Mouse (Mus musculus) heart, embryonic 13.5 days (tissue): ENCODE data around the gene Tjp3. TPM values are rescaled to one million over a fixed set of nuclear protein-coding genes. Genes with fewer than 3 reads are reported as not detected.

Source experiments
- ATAC-seq: fragments of 200-750 bp; cut with Nextera tagmentation; 2 replicates; pipeline ENCODE4 v1.8.0; 2017; ENCODE audit warnings: moderate TSS enrichment; ENCODE audit not compliant: insufficient number of reproducible peaks, low FRiP score, low TSS enrichment; ENCODE audit errors: extremely low read depth
- H3K27ac ChIP-seq: fragments of 300-500 bp; sonication (generic); replicated peaks from 2 replicates; pipeline ENCODE4 v1.5.1; 2015; ENCODE audit warnings: moderate library complexity, mild to moderate bottlenecking, inconsistent platforms
- H3K27me3 ChIP-seq: fragments of 300-500 bp; sonication (generic); replicated peaks from 2 replicates; pipeline ENCODE4 v1.6.1; 2015; ENCODE audit warnings: mild to moderate bottlenecking, inconsistent platforms
- H3K36me3 ChIP-seq: fragments of 300-500 bp; sonication (generic); 2 replicates; pipeline ENCODE4 v1.6.1; 2015; ENCODE audit warnings: mild to moderate bottlenecking, inconsistent platforms
- H3K4me1 ChIP-seq: fragments of 300-500 bp; sonication (generic); 2 replicates; pipeline ENCODE4 v1.6.1; 2015; ENCODE audit warnings: inconsistent platforms
- H3K4me2 ChIP-seq: fragments of 300-500 bp; sonication (generic); 2 replicates; pipeline ENCODE4 v1.6.1; 2015; ENCODE audit warnings: inconsistent platforms, mild to moderate bottlenecking, moderate library complexity
- H3K4me3 ChIP-seq: fragments of 300-500 bp; sonication (generic); 2 replicates; pipeline ENCODE4 v1.5.1; 2015; ENCODE audit warnings: moderate library complexity, mild to moderate bottlenecking, inconsistent platforms
- H3K9ac ChIP-seq: fragments of 300-500 bp; sonication (generic); 2 replicates; pipeline ENCODE4 v1.6.1; 2015; ENCODE audit warnings: inconsistent platforms, mild to moderate bottlenecking, moderate library complexity
- H3K9me3 ChIP-seq: fragments of 300-500 bp; sonication (generic); 2 replicates; pipeline ENCODE4 v1.6.1; 2016; ENCODE audit warnings: inconsistent platforms
- WGBS: fragments of 180-500 bp; shearing (Covaris S2); methylation state at CpG from one replicate; pipeline ENCODE4 v1.1.7; 2015; ENCODE audit warnings: mixed read lengths; 5-methylcytosine and 5-hydroxymethylcytosine counted together
- polyA plus RNA-seq: library from polyadenylated mRNA; unstranded; fragments of >200 nt; fragmentation: Nextera tagmentation; extraction: Ambion mirVana; gene quantifications from 2 replicates; pipeline ENCODE4 v1.2.1, GENCODE M21; 2015

Gene Tjp3
- polyA plus RNA-seq, 1 experiment from 2014 or later: 2.2 TPM

DNA sequence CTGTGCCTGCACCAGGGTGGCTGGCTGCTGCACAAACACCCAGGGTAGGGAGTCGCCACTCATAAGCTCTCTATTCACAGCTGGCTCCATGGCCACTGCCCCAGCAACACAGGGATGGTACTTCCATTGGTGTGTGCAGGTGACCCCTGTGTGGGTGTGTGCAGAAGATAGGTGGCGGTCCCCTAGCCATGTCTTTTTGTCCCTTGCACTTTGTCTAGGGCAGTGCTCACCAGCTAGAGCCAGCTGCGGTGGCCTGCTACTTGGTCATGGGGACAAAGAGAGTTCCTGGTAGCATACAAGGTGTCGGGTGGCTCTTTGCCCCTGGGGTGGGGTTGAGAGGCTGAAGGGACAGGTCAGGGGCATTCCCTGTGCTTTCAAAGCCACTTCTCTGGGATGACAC is 47.2 kb downstream of the Tjp3 start:
- Histone ChIP-seq H3K9me3 (no peaks in the 10 kb centered on the region), H3K9ac (0 out of 2 replicates have a peak overlapping the region, but pooled peaks have one; percentile 50), H3K27me3 (peaks cover 64% of the 10 kb centered on the region), H3K27ac (no peak overlapping the region), H3K36me3 (0 out of 2 replicates have a peak, but pooled peaks cover 3% of the 10 kb centered on the region), H3K4me1 (peaks cover 15% of the 10 kb centered on the region), H3K4me3 (no peak overlapping the region), H3K4me2 (no peak overlapping the region)
- ATAC-seq: no peak
- WGBS: 68% methylated on average over 4 of the region's 4 CpGs

DNA sequence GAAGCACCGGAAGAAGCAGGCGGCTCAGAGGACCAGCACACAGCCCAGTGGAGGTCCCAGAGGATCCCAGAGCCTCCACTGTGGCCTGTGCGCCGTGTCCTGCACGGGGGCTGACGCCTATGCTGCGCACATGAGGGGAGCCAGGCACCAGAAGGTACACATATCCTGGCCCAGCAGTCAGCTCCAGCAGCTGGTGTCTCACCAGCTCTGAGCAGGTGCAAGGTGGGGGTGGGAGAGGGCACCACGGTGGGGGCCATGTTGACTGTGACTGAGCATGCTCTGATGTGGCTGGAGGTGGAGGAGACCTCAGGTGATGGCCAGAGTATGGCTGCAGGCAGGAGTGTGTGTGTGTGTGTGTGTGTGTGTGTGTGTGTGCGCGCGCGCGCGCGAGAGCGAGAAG is 49.4 kb downstream of the Tjp3 start:
- Histone ChIP-seq H3K4me3 (no peak overlapping the region), H3K27ac (no peak overlapping the region), H3K36me3 (no peaks in the 10 kb centered on the region), H3K4me1 (peaks cover 15% of the 10 kb centered on the region), H3K9me3 (no peaks in the 10 kb centered on the region), H3K9ac (no peak overlapping the region; the same call in 1 of the 2 replicates), H3K27me3 (peaks cover 82% of the 10 kb centered on the region), H3K4me2 (no peak overlapping the region)
- WGBS: 87% methylated on average over 16 of the region's 16 CpGs
- no peak for ATAC-seq

DNA sequence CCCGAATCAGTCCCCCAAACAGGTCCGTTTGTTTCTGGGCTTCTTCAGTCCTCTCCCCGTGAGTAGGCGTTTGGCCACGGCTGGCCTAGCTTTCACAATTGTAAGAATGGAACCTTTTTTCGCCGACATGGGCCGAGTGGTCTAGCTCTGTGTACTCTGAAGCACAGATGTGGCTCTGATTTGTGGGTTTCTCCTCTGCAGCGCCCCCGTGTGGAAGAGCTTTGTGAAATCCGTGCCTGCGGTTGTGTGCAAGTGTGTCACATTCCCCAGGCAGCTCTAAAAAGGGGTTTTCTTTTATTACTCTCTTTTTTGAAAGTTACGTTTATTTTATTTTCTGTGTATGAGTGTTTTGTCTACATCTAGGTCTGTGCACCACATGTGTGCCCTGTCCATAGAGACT is 50.5 kb downstream of the Tjp3 start:
- H3K4me1 ChIP-seq: peaks cover 15% of the 10 kb centered on the region
- H3K27me3 ChIP-seq: peaks cover 85% of the 10 kb centered on the region
- H3K4me2 ChIP-seq: no peak overlapping the region
- H3K27ac ChIP-seq: no peak overlapping the region
- no peak for ATAC-seq
- no peak overlapping the region for H3K4me3 ChIP-seq
- H3K36me3 ChIP-seq: no peaks in the 10 kb centered on the region
- no peaks in the 10 kb centered on the region for H3K9me3 ChIP-seq
- 28% methylated on average over 13 of the region's 13 CpGs for WGBS
- no peak overlapping the region for H3K9ac ChIP-seq

DNA sequence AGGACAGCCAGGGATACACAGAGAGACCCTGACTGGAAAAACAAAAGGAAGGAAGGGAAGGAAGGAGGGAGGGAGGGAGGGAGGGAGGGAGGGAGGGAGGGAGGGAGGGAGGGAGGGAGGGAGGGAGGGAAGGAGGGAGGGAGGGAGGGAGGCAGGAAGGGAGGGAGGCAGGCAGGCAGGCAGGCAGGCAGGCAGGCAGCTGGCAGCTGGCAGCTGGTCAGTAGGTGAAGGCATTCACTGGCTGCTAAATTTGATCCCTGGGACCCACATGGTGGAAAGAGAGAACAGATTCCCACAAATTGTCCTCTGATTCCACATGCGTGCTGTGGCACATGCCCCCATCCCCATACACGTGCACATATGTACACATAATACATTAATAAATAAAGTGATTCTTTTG is 52.8 kb downstream of the Tjp3 start:
- Histone ChIP-seq H3K27me3 (peaks cover 72% of the 10 kb centered on the region), H3K4me2 (no peak overlapping the region), H3K27ac (no peak overlapping the region), H3K4me3 (no peak overlapping the region), H3K36me3 (no peaks in the 10 kb centered on the region; the same call in 1 of the 2 replicates), H3K4me1 (peaks cover 15% of the 10 kb centered on the region), H3K9ac (no peak overlapping the region), H3K9me3 (no peaks in the 10 kb centered on the region)
- 71% methylated on average over 2 of the region's 2 CpGs for WGBS
- ATAC-seq: no peak

DNA sequence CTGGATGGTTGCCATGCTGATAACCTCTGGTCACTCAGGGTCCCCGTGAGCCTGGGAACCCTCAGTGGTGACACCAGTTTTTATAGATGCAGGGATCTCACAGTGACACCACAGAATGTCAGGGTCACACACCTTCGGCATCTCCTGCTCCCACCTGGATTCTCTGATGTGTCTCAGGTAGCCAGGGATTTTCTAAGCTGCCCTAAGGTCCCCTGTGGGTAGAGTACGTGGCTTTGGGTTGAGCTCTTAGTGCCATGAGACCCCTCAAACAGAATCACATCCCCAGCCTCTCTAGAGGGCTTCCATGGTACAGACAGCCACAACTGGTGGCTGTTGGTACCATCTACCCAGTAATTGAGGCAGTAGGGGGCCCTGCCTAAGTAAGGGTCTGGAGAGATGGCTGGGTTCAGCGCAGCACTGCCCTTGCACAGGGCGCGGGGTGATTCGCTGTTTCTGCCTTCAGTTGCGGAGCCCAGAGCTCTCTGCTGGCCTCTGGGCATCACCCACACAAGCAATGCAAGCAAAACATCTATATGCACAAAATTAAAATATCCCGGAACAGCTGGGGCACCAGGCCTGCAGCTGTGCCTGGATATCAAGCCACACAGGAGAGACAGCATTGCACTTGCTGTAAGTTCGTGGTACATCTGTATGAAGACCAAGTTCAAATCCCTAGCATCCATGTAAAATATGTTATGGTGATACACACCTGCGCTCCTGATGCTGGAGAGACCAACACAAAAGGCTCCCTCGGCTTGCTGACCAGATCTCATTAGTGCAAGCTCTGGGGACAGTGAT is 54.7 kb downstream of the Tjp3 start:
- ATAC-seq: no peak
- Histone ChIP-seq H3K36me3 (no peaks in the 10 kb centered on the region; the same call in 1 of the 2 replicates), H3K4me2 (no peak overlapping the region), H3K4me1 (peaks cover 23% of the 10 kb centered on the region), H3K9ac (no peak overlapping the region), H3K27me3 (peaks cover 59% of the 10 kb centered on the region), H3K27ac (no peak overlapping the region), H3K4me3 (no peak overlapping the region), H3K9me3 (no peaks in the 10 kb centered on the region)
- 82% methylated on average over 12 of the region's 12 CpGs for WGBS

DNA sequence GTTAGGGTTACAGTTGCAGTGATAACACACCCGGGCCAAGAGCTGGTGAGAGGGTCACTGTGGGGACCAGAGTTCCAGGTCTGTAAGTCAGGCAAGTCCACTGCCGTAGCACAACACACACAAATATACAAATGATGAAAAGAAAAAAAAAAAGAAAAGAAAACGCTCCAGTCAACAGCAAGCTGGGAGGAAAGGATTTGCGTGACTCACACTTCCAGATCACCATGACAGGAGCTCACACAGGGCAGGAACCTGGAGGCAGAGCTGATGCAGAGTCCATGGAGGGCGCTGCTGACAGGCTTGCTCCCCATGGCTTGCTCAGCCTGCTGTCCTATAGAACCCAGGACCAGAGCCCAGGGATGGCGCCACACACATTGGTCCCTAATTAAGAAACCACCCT is 57.2 kb downstream of the Tjp3 start:
- Histone ChIP-seq H3K4me3 (no peak overlapping the region), H3K4me2 (no peak overlapping the region), H3K27me3 (peaks cover 59% of the 10 kb centered on the region)

DNA sequence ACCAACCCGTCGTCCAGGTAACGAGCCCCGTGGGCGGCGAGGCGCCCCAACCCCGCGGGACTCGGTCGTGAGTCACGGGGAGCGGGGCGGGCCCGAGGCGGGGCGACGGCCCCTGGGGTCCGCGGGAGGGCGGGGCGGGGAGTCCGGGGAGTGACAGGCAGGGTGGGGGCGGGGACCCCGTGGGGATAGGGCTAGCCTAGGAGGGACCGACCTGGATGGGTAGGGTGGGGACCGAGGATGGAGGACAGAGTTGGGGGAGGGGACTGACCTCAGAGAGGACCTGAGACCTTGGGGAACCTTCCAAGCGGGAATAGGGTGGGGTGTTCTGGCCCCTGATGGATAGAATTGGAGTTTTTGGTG is 58.2 kb downstream of the Tjp3 start:
- Histone ChIP-seq H3K4me3 (peak overlapping the region; percentile 78), H3K36me3 (no peaks in the 10 kb centered on the region; the same call in 1 of the 2 replicates), H3K4me2 (peak overlapping the region; percentile 76), H3K27ac (0 out of 2 replicates have a peak overlapping the region, but pooled peaks have one; percentile 20), H3K9ac (peak overlapping the region; percentile 90), H3K9me3 (no peaks in the 10 kb centered on the region), H3K27me3 (peaks cover 61% of the 10 kb centered on the region), H3K4me1 (peaks cover 30% of the 10 kb centered on the region)
- WGBS: 1% methylated on average over 24 of the region's 28 CpGs
- ATAC-seq: peak; percentile 49

More for the DNA sequence above, 57.2 kb downstream of the Tjp3 start:
- Histone ChIP-seq H3K4me1 (peaks cover 30% of the 10 kb centered on the region), H3K36me3 (no peaks in the 10 kb centered on the region; the same call in 1 of the 2 replicates), H3K27ac (no peak overlapping the region), H3K9ac (no peak overlapping the region), H3K9me3 (no peaks in the 10 kb centered on the region)
- 74% methylated on average over 6 of the region's 6 CpGs for WGBS
- no peak for ATAC-seq

DNA sequence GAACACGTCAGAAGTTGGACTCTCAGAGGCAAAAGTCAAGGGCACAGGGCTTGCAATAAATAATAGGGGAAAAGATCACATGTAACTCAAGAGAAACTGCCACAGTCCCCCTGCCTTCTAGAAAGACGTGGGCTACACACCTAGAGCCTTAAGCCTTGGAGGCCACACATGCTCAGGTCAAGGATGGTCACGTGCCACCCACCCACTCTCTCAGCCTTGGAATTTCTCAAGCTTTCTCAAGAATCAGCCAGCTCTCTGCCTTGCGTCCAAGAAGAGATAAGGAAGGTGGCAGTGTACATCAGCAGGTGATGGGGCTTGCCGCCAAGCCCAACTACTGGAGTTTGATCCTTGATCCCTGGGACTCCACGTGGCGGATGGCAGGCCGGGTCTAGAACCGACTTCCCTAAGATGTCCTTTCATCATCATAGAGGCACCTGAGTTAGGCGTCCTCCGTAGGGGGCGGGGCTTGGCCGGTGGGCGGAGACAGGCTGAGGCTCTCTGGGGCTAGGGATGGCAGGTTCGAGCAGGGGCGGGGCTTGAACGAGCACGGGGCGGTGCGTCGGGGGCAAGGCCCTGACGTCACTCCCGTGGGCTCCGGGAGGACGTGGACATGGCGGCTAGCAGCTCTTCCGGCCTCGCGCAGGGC is 58.7 kb downstream of the Tjp3 start, which contains the start of gene Zfr2:
Gene Zfr2, plus strand, starts transcription at position 576 of the 646 bp plus-strand sequence.
- peak within 1 kb of the TSS; percentile 90 for H3K9ac ChIP-seq
- H3K27me3 ChIP-seq: peaks cover 61% of the 10 kb centered on the region
- no peaks in the 10 kb centered on the region; the same call in 1 of the 2 replicates for H3K36me3 ChIP-seq
- ATAC-seq: peak; percentile 69; the same call in 1 of the 2 replicates
- H3K9me3 ChIP-seq: no peaks in the 10 kb centered on the region
- H3K4me1 ChIP-seq: peaks cover 30% of the 10 kb centered on the region
- 0 out of 2 replicates have a peak within 1 kb of the TSS, but pooled peaks have one; percentile 20 for H3K27ac ChIP-seq
- peak within 1 kb of the TSS; percentile 78 for H3K4me3 ChIP-seq
- WGBS: 6% methylated on average over 29 of the region's 29 CpGs
- peak within 1 kb of the TSS; percentile 76 for H3K4me2 ChIP-seq

DNA sequence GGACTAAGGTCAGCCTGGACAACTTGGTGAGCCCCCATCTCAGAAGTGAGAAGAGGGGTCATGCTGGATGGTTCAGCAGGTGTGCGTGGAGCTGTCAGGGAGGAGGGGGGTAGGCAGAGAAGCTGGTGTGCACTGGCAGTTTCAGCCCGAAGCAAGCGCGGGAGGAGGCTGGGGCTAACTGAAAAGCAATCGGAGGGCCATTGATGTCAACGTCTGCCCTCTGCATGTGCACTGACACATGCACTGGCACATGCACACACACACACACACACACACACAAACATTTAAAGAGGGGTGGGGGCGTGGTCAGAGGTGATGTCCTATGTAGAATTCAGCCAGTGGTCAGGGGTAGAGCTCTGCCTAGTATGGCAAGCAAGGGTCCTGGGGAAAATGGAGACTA is 59.9 kb downstream of the Tjp3 start:
- 55% methylated on average over 7 of the region's 7 CpGs for WGBS
- no peak overlapping the region for H3K9ac ChIP-seq

DNA sequence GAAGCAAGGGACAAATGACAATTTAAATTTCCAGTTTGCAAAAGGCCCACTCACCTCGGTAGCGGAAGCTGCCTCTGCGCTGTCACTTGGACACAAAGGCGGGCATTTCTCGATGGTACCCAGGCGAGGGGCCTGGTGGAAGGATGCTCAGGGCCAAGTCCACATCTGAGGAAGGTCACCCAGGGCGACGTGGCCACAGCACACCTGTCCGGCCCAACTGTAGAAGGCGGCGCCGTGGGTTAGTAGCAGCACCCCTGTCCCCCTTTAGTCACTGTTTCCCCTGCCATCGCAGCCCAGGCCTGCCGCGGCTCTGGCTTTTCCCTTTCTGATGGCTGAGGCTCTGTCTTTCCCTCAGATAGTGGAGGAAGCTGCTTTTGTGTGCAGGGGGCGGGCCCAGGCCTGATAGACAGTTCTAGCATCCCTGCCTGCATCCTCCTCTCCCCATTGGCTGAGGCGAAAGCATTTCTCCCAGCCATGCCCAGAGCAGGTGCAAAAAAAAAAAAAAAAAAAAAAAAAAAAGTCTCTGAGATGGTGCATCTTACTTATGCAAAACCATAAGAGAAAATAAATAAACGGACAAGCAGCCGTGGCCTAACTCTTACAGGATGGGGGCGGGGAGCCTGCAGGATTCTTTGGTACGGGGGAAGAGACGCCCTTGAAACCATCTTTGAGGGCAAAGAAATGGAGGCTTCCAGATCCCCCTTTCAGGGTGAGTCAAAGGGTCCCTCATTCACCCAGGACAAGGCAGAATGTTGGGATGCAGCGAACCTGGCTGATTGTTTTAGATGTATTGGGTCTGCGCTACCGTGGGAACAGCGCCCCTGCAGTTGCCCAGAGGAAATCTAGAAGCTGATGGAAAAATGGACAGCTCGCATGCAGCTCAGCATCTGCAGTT is 60.7 kb downstream of the Tjp3 start, which contains the start of gene Atcay:
Gene Atcay, minus strand, starts transcription at position 396 of the 895 bp plus-strand sequence.
- H3K36me3 ChIP-seq: no peaks in the 10 kb centered on the region; the same call in 1 of the 2 replicates
- no peak for ATAC-seq
- 10% methylated on average over 27 of the region's 27 CpGs for WGBS
- peaks cover 30% of the 10 kb centered on the region for H3K4me1 ChIP-seq
- H3K27ac ChIP-seq: no peak within 1 kb of the TSS
- peaks cover 46% of the 10 kb centered on the region for H3K27me3 ChIP-seq
- peak within 1 kb of the TSS; percentile 37 for H3K4me3 ChIP-seq
- peak within 1 kb of the TSS; percentile 69 for H3K9ac ChIP-seq
- no peaks in the 10 kb centered on the region for H3K9me3 ChIP-seq
- peak within 1 kb of the TSS; percentile 64 for H3K4me2 ChIP-seq

More for the DNA sequence above, 59.9 kb downstream of the Tjp3 start:
- Histone ChIP-seq H3K4me2 (no peak overlapping the region), H3K9me3 (no peaks in the 10 kb centered on the region), H3K4me3 (no peak overlapping the region), H3K27ac (no peak overlapping the region), H3K36me3 (no peaks in the 10 kb centered on the region; the same call in 1 of the 2 replicates), H3K4me1 (peaks cover 30% of the 10 kb centered on the region), H3K27me3 (peaks cover 50% of the 10 kb centered on the region)
- no peak for ATAC-seq
